In the genomic region with DNA sequence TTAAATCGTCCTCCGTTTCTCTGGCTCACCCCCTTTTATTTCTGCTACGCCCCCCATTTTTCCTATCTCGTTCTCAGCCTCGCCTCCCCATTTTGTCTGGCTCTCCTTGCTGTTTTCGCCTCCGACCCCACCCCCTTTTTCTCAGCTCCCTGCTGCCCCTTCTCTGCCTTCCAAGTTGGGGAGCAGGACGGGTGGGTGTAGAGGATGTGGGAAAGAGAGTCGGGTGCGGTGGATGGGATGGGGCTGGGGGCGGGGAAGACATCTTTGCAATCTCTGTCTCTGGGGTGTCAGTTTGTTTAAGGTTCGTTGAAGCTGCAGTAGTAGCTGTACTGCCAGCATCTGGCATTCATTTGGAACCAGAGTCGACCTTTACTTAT, we compare ENCODE assay signal across 7 mouse cellular contexts. TPM values are rescaled to one million over a fixed set of nuclear protein-coding genes. Genes with fewer than 3 reads are reported as not detected.
DNase-seq lines count a peak whose midpoint lies in the region; ATAC-seq and TF ChIP-seq lines count a peak whose summit lies in the region.

No protein-coding gene starts in this region.

- H3K9ac ChIP-seq in forebrain, postnatal 0 days = peak overlapping the region; percentile 66

- H3K4me2 ChIP-seq in forebrain, postnatal 0 days (ENCODE audit: low read depth) = peak overlapping the region; percentile 49

- WGBS in forebrain, postnatal 0 days = 31% methylated on average over 13 of the region's 13 CpGs
- 16% methylated on average over 13 of the region's 13 CpGs for WGBS in olfactory bulb, adult 2 months

- peaks cover 2% of the 10 kb centered on the region; the same call in 1 of the 2 replicates for H3K4me1 ChIP-seq in brown adipose tissue, adult 24 weeks (ENCODE audit: control insufficient read depth, insufficient read depth, insufficient read length, low read length)
- H3K4me1 ChIP-seq in forebrain, postnatal 0 days (ENCODE audit: insufficient read depth) = no peaks in the 10 kb centered on the region
- peaks cover 3% of the 10 kb centered on the region; the same call in 1 of the 2 replicates for H3K4me1 ChIP-seq in olfactory bulb, adult 2 months (ENCODE audit: control insufficient read depth, insufficient read depth, low read length)

- TF ChIP-seq CTCF in left cerebral cortex, adult 2 months (IDR thresholded peaks at IDR 0.05) = no peak
- no peak for TF ChIP-seq CTCF in forebrain, postnatal 0 days (IDR thresholded peaks at IDR 0.05; ENCODE audit: low read depth)
- TF ChIP-seq CTCF in olfactory bulb, adult 2 months (IDR thresholded peaks at IDR 0.05; ENCODE audit: insufficient read depth, low read depth, low read length) = no peak

- H3K36me3 ChIP-seq in forebrain, postnatal 0 days (ENCODE audit: insufficient read depth) = no peaks in the 10 kb centered on the region

- no peak overlapping the region for H3K27ac ChIP-seq in left cerebral cortex, adult 2 months
- no peak overlapping the region for H3K27ac ChIP-seq in brown adipose tissue, adult 24 weeks (replicated peaks; ENCODE audit: low read depth, low read length)
- H3K27ac ChIP-seq in forebrain, postnatal 0 days (ENCODE audit: low read depth, low read length) = peak overlapping the region; percentile 75; the same call in 1 of the 2 replicates
- 0 out of 2 replicates have a peak overlapping the region, but pooled peaks have one; percentile 55 for H3K27ac ChIP-seq in olfactory bulb, adult 2 months (ENCODE audit: insufficient read depth, low read depth, low read length)

- no peak for TF ChIP-seq POLR2A in olfactory bulb, adult 2 months (IDR thresholded peaks at IDR 0.05; ENCODE audit: insufficient read depth, low read depth, low read length)

- peak in 1 of 2 experiments; percentile 15 for DNase-seq in left cerebral cortex, adult 2 months (ENCODE audit: extremely low spot score in 1 of 2, low spot score in 2 of 2)
- DNase-seq in left cerebral cortex, postnatal 14 days (ENCODE audit: low spot score in 2 of 2) = no peak
- peak; percentile 20 for DNase-seq in forebrain, postnatal 0 days
- peak; percentile 8 for DNase-seq in liver
- no peak for DNase-seq in ovary, adult 18-20 months (ENCODE audit: low spot score)

- H3K4me3 ChIP-seq in left cerebral cortex, adult 2 months = peak overlapping the region; percentile 63
- peak overlapping the region; percentile 93 for H3K4me3 ChIP-seq in brown adipose tissue, adult 24 weeks (ENCODE audit: insufficient read depth, low read depth, low read length)
- H3K4me3 ChIP-seq in forebrain, postnatal 0 days (ENCODE audit: low read depth, low read length) = peak overlapping the region; percentile 52
- peak overlapping the region; percentile 73 for H3K4me3 ChIP-seq in olfactory bulb, adult 2 months (ENCODE audit: insufficient read depth, low read depth, low read length)

- intact Hi-C loops in left cerebral cortex, adult 2 months (cut with DNase I) = loop anchor here (10.0 kb wide), 1 partner anchor 56 kb away; no protein-coding TSS in a partner anchor
- intact Hi-C loops in left cerebral cortex, postnatal 14 days (cut with DNase I) = no loop called here

- no peaks in the 10 kb centered on the region for H3K9me3 ChIP-seq in forebrain, postnatal 0 days (ENCODE audit: low read length)

- ATAC-seq in forebrain, postnatal 0 days = peak; percentile 42

- H3K27me3 ChIP-seq in forebrain, postnatal 0 days (ENCODE audit: insufficient read depth, low read length) = no peaks in the 10 kb centered on the region

RNA-seq across cellular contexts. Expression of gene Slc9a6, which starts 0.7 kb away (rescaled TPM):
- total RNA-seq in left cerebral cortex, adult 2 months (2021) = 100 to 1,000 TPM; 103 to 117 TPM
- 10 to 100 TPM; 79.1 to 93.0 TPM for total RNA-seq in left cerebral cortex, postnatal 14 days (2021)
- polyA plus RNA-seq in brown adipose tissue, adult 24 weeks (2012; ENCODE audit: insufficient read depth, insufficient read length, missing spikeins) = 15.4 and 18.2 TPM in 2 replicates
- 76.4 and 98.7 TPM in 2 replicates for total RNA-seq in forebrain, postnatal 0 days (2014; rRNA removed)
- polyA plus RNA-seq in forebrain, postnatal 0 days (2015; fragmentation: Nextera tagmentation; extraction: Ambion mirVana) = 35.1 and 52.5 TPM in 2 replicates
- 368 TPM in 1 of 2 replicates, not detected in the other for polyA plus RNA-seq in olfactory bulb, adult 2 months (2012; ENCODE audit: insufficient read depth, insufficient read length, low replicate concordance, missing spikeins)

RNA-seq across cellular contexts. Expression of gene Mmgt1, which starts 12.4 kb away (rescaled TPM):
- 10 to 100 TPM; 25.7 TPM for total RNA-seq in left cerebral cortex, adult 2 months (2021)
- total RNA-seq in left cerebral cortex, postnatal 14 days (2021) = 10 to 100 TPM; 30.1 to 32.4 TPM
- polyA plus RNA-seq in brown adipose tissue, adult 24 weeks (2012; ENCODE audit: insufficient read depth, insufficient read length, missing spikeins) = 40.7 and 48.3 TPM in 2 replicates
- total RNA-seq in forebrain, postnatal 0 days (2014; rRNA removed) = 59.4 and 71.8 TPM in 2 replicates
- 31.5 and 36.3 TPM in 2 replicates for polyA plus RNA-seq in forebrain, postnatal 0 days (2015; fragmentation: Nextera tagmentation; extraction: Ambion mirVana)
- not detected in 2 replicates for polyA plus RNA-seq in olfactory bulb, adult 2 months (2012; ENCODE audit: insufficient read depth, insufficient read length, low replicate concordance, missing spikeins)

Comparison
In these comparisons a context has a peak if more than half of its experiments do, and no peak if none do; other contexts are left out.
1. DNase-seq: peak in forebrain, postnatal 0 days (single experiment) and liver (single experiment); none in left cerebral cortex, postnatal 14 days (0 of 2) and ovary, adult 18-20 months (single experiment).
2. H3K27ac ChIP-seq: peak in forebrain, postnatal 0 days (single experiment) and olfactory bulb, adult 2 months (single experiment); none in left cerebral cortex, adult 2 months (single experiment) and brown adipose tissue, adult 24 weeks (single experiment).
3. Peak in every context shown above with its lines, with median percentiles within 50 percentile points of each other: H3K4me3 ChIP-seq.